In the genomic region with DNA sequence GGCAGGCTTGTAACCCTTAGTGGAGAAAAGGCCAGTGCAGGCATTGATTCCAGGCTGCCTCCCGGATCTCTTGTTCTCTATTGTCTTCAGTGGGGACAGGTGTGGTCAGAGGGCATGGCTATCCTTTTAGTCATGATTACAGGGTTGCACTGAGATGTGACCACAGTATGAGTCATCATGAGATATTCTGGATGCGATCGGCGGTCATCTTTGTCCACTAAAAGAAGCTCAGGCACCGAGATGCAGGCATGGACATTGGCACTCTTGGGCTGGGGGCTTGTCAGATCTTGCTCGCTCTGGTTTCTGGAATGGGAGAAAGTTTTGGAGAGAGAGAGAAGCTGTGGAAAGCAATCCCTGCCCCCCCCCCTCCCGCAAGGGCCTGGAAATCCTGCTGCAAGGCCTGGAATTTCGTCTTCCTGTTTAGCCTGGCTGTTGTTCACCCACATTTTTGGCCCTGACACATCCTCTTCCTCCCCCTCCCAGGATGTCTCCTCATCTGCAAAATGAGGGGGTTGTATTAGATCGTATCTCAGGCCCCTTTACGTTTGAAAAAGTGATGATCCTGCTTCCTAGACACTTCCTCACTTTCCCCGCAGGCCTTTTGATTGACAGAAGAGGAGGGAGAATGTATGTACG, we compare ENCODE assay signal across 11 mouse cellular contexts. TPM values are rescaled to one million over a fixed set of nuclear protein-coding genes. Genes with fewer than 3 reads are reported as not detected.
DNase-seq lines count a peak whose midpoint lies in the region; ATAC-seq and TF ChIP-seq lines count a peak whose summit lies in the region.
"Had no signal": no experiment of that assay in that cellular context is flagged by ENCODE, and none has a peak within 500 bp of the region (broad histone marks: within the 10 kb centered on the region; RNA-seq: fewer than 3 reads in every experiment).

No protein-coding gene starts in this region.

- H3K4me2 ChIP-seq in lung, embryonic 14.5 days: no peak overlapping the region
- no peak overlapping the region for H3K4me2 ChIP-seq in embryonic facial prominence, embryonic 13.5 days
- H3K4me2 ChIP-seq in kidney, embryonic 14.5 days (replicated peaks; ENCODE audit: low read depth, low read length): no peak overlapping the region
- H3K4me2 ChIP-seq in hindbrain, embryonic 11.5 days (replicated peaks; ENCODE audit: low read depth, low read length): no peak overlapping the region
- H3K4me2 ChIP-seq: forebrain, embryonic 12.5 days; limb, embryonic 12.5 days; midbrain, embryonic 13.5 days had no signal

- H3K9ac ChIP-seq in lung, embryonic 14.5 days: no peak overlapping the region
- H3K9ac ChIP-seq in embryonic facial prominence, embryonic 13.5 days: no peak overlapping the region
- H3K9ac ChIP-seq in kidney, embryonic 14.5 days (ENCODE audit: low read depth, low read length): no peak overlapping the region
- no peak overlapping the region for H3K9ac ChIP-seq in hindbrain, embryonic 11.5 days (ENCODE audit: low read depth, low read length)
- H3K9ac ChIP-seq: forebrain, embryonic 12.5 days; limb, embryonic 12.5 days; midbrain, embryonic 13.5 days had no signal

- TF ChIP-seq CTCF in lung, embryonic 14.5 days (IDR thresholded peaks at IDR 0.05; ENCODE audit: low read depth): no peak
- no peak for TF ChIP-seq CTCF in lung, adult 2 months (IDR thresholded peaks at IDR 0.05; ENCODE audit: insufficient read depth, low read length)

- peak overlapping the region; percentile 37; the same call in 1 of the 2 replicates for H3K27ac ChIP-seq in lung, embryonic 14.5 days (ENCODE audit: low read depth)
- peak overlapping the region; percentile 39; the same call in 1 of the 2 replicates for H3K27ac ChIP-seq in embryonic facial prominence, embryonic 13.5 days
- peak overlapping the region; percentile 24; the same call in 1 of the 2 replicates for H3K27ac ChIP-seq in kidney, embryonic 14.5 days (ENCODE audit: low read depth, low read length)
- H3K27ac ChIP-seq in hindbrain, embryonic 11.5 days (ENCODE audit: low read depth, low read length): no peak overlapping the region
- H3K27ac ChIP-seq: forebrain, embryonic 12.5 days; limb, embryonic 12.5 days; midbrain, embryonic 13.5 days had no signal

- 64% methylated on average over 12 of the region's 12 CpGs for WGBS in lung, embryonic 14.5 days
- 44% methylated on average over 12 of the region's 12 CpGs for WGBS in lung, adult 2 months
- WGBS in embryonic facial prominence, embryonic 13.5 days: 68% methylated on average over 12 of the region's 12 CpGs
- WGBS in kidney, embryonic 14.5 days: 82% methylated on average over 12 of the region's 12 CpGs
- WGBS in hindbrain, embryonic 11.5 days: 79% methylated on average over 12 of the region's 12 CpGs

- peaks cover 33% of the 10 kb centered on the region for H3K4me1 ChIP-seq in lung, embryonic 14.5 days (ENCODE audit: insufficient read depth)
- H3K4me1 ChIP-seq in lung, adult 2 months (ENCODE audit: control insufficient read depth, insufficient read depth, low read length): peaks cover 33% of the 10 kb centered on the region
- peaks cover 29% of the 10 kb centered on the region for H3K4me1 ChIP-seq in embryonic facial prominence, embryonic 13.5 days
- peaks cover 9% of the 10 kb centered on the region for H3K4me1 ChIP-seq in kidney, embryonic 14.5 days (ENCODE audit: control insufficient read depth, insufficient read depth, low read length)
- no peaks in the 10 kb centered on the region for H3K4me1 ChIP-seq in hindbrain, embryonic 11.5 days (replicated peaks; ENCODE audit: control insufficient read depth, insufficient read depth, low read length)
- H3K4me1 ChIP-seq: limb, embryonic 12.5 days had no signal

- no peaks in the 10 kb centered on the region for H3K27me3 ChIP-seq in lung, embryonic 14.5 days (ENCODE audit: insufficient read depth, low read length)
- H3K27me3 ChIP-seq in embryonic facial prominence, embryonic 13.5 days: no peaks in the 10 kb centered on the region
- H3K27me3 ChIP-seq in kidney, embryonic 14.5 days (ENCODE audit: control insufficient read depth, insufficient read depth, low read length): no peaks in the 10 kb centered on the region
- no peaks in the 10 kb centered on the region for H3K27me3 ChIP-seq in hindbrain, embryonic 11.5 days (ENCODE audit: control insufficient read depth, insufficient read depth, low read length)
- H3K27me3 ChIP-seq: forebrain, embryonic 12.5 days; limb, embryonic 12.5 days; midbrain, embryonic 13.5 days had no signal

- no peak overlapping the region for H3K4me3 ChIP-seq in lung, embryonic 14.5 days (ENCODE audit: low read depth, low read length)
- H3K4me3 ChIP-seq in lung, adult 2 months (replicated peaks; ENCODE audit: extremely low read depth, low read depth, low read length): no peak overlapping the region
- no peak overlapping the region for H3K4me3 ChIP-seq in embryonic facial prominence, embryonic 13.5 days
- H3K4me3 ChIP-seq in kidney, embryonic 14.5 days (ENCODE audit: low read length): no peak overlapping the region
- H3K4me3 ChIP-seq in hindbrain, embryonic 11.5 days (ENCODE audit: low read depth, low read length): no peak overlapping the region
- H3K4me3 ChIP-seq: forebrain, embryonic 12.5 days; limb, embryonic 12.5 days; midbrain, embryonic 13.5 days had no signal

- TF ChIP-seq POLR2A in lung, adult 2 months (IDR thresholded peaks at IDR 0.05; ENCODE audit: borderline replicate concordance, extremely low read depth, low read depth, low read length): no peak

- H3K9me3 ChIP-seq in lung, embryonic 14.5 days (ENCODE audit: low read depth, low read length): no peaks in the 10 kb centered on the region
- H3K9me3 ChIP-seq in embryonic facial prominence, embryonic 13.5 days: no peaks in the 10 kb centered on the region
- no peaks in the 10 kb centered on the region for H3K9me3 ChIP-seq in kidney, embryonic 14.5 days (ENCODE audit: control insufficient read depth, low read length)
- H3K9me3 ChIP-seq in hindbrain, embryonic 11.5 days (ENCODE audit: control insufficient read depth, low read length): no peaks in the 10 kb centered on the region
- H3K9me3 ChIP-seq: forebrain, embryonic 12.5 days; limb, embryonic 12.5 days; midbrain, embryonic 13.5 days had no signal

- H3K36me3 ChIP-seq in lung, embryonic 14.5 days (ENCODE audit: insufficient read depth): no peaks in the 10 kb centered on the region
- no peaks in the 10 kb centered on the region for H3K36me3 ChIP-seq in embryonic facial prominence, embryonic 13.5 days
- H3K36me3 ChIP-seq in kidney, embryonic 14.5 days (ENCODE audit: control insufficient read depth, insufficient read depth, low read length): no peaks in the 10 kb centered on the region
- H3K36me3 ChIP-seq in hindbrain, embryonic 11.5 days (ENCODE audit: control insufficient read depth, insufficient read depth, low read length): no peaks in the 10 kb centered on the region
- H3K36me3 ChIP-seq: forebrain, embryonic 12.5 days; limb, embryonic 12.5 days; midbrain, embryonic 13.5 days had no signal

- no peak for ATAC-seq in lung, embryonic 14.5 days (ENCODE audit: insufficient read depth)
- ATAC-seq in embryonic facial prominence, embryonic 13.5 days (ENCODE audit: insufficient number of reproducible peaks, insufficient read depth, low FRiP score, low TSS enrichment, low read depth): no peak
- ATAC-seq in kidney, embryonic 14.5 days (ENCODE audit: low FRiP score, low TSS enrichment): no peak
- ATAC-seq in hindbrain, embryonic 11.5 days (ENCODE audit: low FRiP score): no peak
- ATAC-seq: midbrain, embryonic 13.5 days had no signal

- no peak for DNase-seq in lung, embryonic 14.5 days
- no peak for DNase-seq in lung, adult 2 months
- DNase-seq in thymus, postnatal 14 days: no peak
- no peak for DNase-seq in hindbrain, embryonic 11.5 days (ENCODE audit: low spot score)
- DNase-seq in T-cell, adult 2 months (ENCODE audit: low spot score): no peak
- DNase-seq: cerebellum, adult 2 months had no signal

RNA-seq across cellular contexts. Expression of a gene that starts 13.9 kb away (rescaled TPM):
- not detected in 2 replicates for polyA plus RNA-seq in lung, embryonic 14.5 days (2014; fragmentation: Nextera tagmentation; extraction: Ambion mirVana)
- 138,577 and 142,361 TPM in 2 replicates for polyA plus RNA-seq in lung, adult 2 months (2012; rRNA removed)
- not detected in 2 replicates for polyA plus RNA-seq in embryonic facial prominence, embryonic 13.5 days (2015; fragmentation: Nextera tagmentation; extraction: Ambion mirVana)
- polyA plus RNA-seq in kidney, embryonic 14.5 days (2014; fragmentation: Nextera tagmentation; extraction: Ambion mirVana): not detected in 2 replicates
- polyA plus RNA-seq in hindbrain, embryonic 11.5 days (2014; fragmentation: Nextera tagmentation; extraction: Ambion mirVana): not detected in 2 replicates
- polyA plus RNA-seq: cerebellum, adult 2 months; forebrain, embryonic 12.5 days; limb, embryonic 12.5 days; midbrain, embryonic 13.5 days had no signal

Comparison
In these comparisons a context has a peak if more than half of its experiments do, and no peak if none do; other contexts are left out.
1. RNA of a gene that starts 13.9 kb away (polyA plus RNA-seq): 138,577 to 142,361 TPM in lung, adult 2 months; not detected in lung, embryonic 14.5 days, not detected in embryonic facial prominence, embryonic 13.5 days, not detected in kidney, embryonic 14.5 days and not detected in hindbrain, embryonic 11.5 days; every median in the first group is over 1,000 times any median in the second.